Mouse (Mus musculus) liver, embryonic 11.5 days (tissue): ENCODE measurements around the gene Sec63. TPM values are rescaled to one million over a fixed set of nuclear protein-coding genes. Genes with fewer than 3 reads are reported as not detected.
A peak's percentile ranks its signal among the peaks of the same experiment; 100 is the strongest.

Experiments used
- ATAC-seq: fragments of 200-750 bp; cut with Nextera tagmentation; replicated peaks from 2 replicates; pipeline ENCODE4 v1.8.0; 2017; ENCODE audit warnings: moderate number of reproducible peaks, mild to moderate bottlenecking, moderate TSS enrichment, moderate library complexity; ENCODE audit not compliant: low FRiP score
- DNase-seq: peaks from one replicate; pipeline ENCODE4 v3.0.0-alpha.2; 2017; ENCODE audit warnings: low spot score
- H3K27ac ChIP-seq: fragments of 300-500 bp; sonication (generic); 2 replicates; pipeline ENCODE4 v1.5.1; 2014; ENCODE audit warnings: mild to moderate bottlenecking, low read depth, low read length, control low read depth
- H3K27me3 ChIP-seq: fragments of 300-500 bp; sonication (generic); replicated peaks from 2 replicates; pipeline ENCODE4 v1.6.1; 2014; ENCODE audit warnings: low read length, mixed read lengths; ENCODE audit not compliant: control insufficient read depth, insufficient read depth
- H3K36me3 ChIP-seq: fragments of 300-500 bp; sonication (generic); 2 replicates; pipeline ENCODE4 v1.6.1; 2014; ENCODE audit warnings: mild to moderate bottlenecking, low read length, moderate library complexity, mixed read lengths; ENCODE audit not compliant: control insufficient read depth, insufficient read depth
- H3K4me1 ChIP-seq: fragments of 300-500 bp; sonication (generic); replicated peaks from 2 replicates; pipeline ENCODE4 v1.6.1; 2014; ENCODE audit warnings: low read length, mixed read lengths; ENCODE audit not compliant: control insufficient read depth, insufficient read depth
- H3K4me2 ChIP-seq: fragments of 300-500 bp; sonication (generic); 2 replicates; pipeline ENCODE4 v1.6.1; 2014; ENCODE audit warnings: mild to moderate bottlenecking, control low read depth, moderate library complexity
- H3K4me3 ChIP-seq: fragments of 300-500 bp; sonication (generic); 2 replicates; pipeline ENCODE4 v1.5.1; 2014; ENCODE audit warnings: low read depth, low read length, control low read depth
- H3K9ac ChIP-seq: fragments of 300-500 bp; sonication (generic); 2 replicates; pipeline ENCODE4 v1.6.1; 2014; ENCODE audit warnings: low read depth, low read length, control low read depth
- H3K9me3 ChIP-seq: fragments of 300-500 bp; sonication (generic); 2 replicates; pipeline ENCODE4 v1.6.1; 2016; ENCODE audit warnings: low read length, inconsistent platforms, mixed read lengths; ENCODE audit not compliant: control insufficient read depth
- WGBS: fragments of 180-500 bp; shearing (Covaris S2); extraction: QIAGEN DNeasy Blood & Tissue Kit; methylation state at CpG from one replicate; pipeline ENCODE4 v1.1.7; 2014; 5-methylcytosine and 5-hydroxymethylcytosine counted together
- polyA plus RNA-seq: library from polyadenylated mRNA; unstranded; fragments of >200 nt; fragmentation: Nextera tagmentation; extraction: Ambion mirVana; gene quantifications from 2 replicates; pipeline ENCODE4 v1.2.1, GENCODE M21; 2014

Gene Sec63
- polyA plus RNA-seq, 1 experiment from 2014 or later, result 14.2 TPM

- H3K9me3 ChIP-seq, result no peaks in the 10 kb centered on the region
- ATAC-seq (no peak), DNase-seq (no peak)
- WGBS, result 66% methylated on average over 3 of the region's 3 CpGs
- no peak overlapping the region for H3K4me3 ChIP-seq
- no peaks in the 10 kb centered on the region; the same call in 1 of the 2 replicates for H3K36me3 ChIP-seq
- no peak overlapping the region for H3K27ac ChIP-seq
- H3K27me3 ChIP-seq, result no peaks in the 10 kb centered on the region
- no peak overlapping the region for H3K4me2 ChIP-seq
- no peak overlapping the region for H3K9ac ChIP-seq
- H3K4me1 ChIP-seq, result no peaks in the 10 kb centered on the region
Observed at GRCm38 (mm10) chr10:42781672-42782071, 20.4 kb downstream of the Sec63 start.

- H3K27me3 ChIP-seq, result no peaks in the 10 kb centered on the region
- H3K9ac ChIP-seq, result no peak overlapping the region
- no peaks in the 10 kb centered on the region for H3K9me3 ChIP-seq
- H3K27ac ChIP-seq, result no peak overlapping the region
- H3K4me1 ChIP-seq, result no peaks in the 10 kb centered on the region
- H3K4me3 ChIP-seq, result no peak overlapping the region
- ATAC-seq, result no peak
- H3K36me3 ChIP-seq, result peaks cover 6% of the 10 kb centered on the region; the same call in 1 of the 2 replicates
- no peak overlapping the region for H3K4me2 ChIP-seq
- no peak for DNase-seq
- 91% methylated on average over 3 of the region's 3 CpGs for WGBS
Observed at GRCm38 (mm10) chr10:42800922-42801321, 39.6 kb downstream of the Sec63 start.

GRCm38 (mm10) chr10:42825923-42826322 is 64.6 kb downstream of the Sec63 start:
- no peaks in the 10 kb centered on the region for H3K4me1 ChIP-seq
- no peak overlapping the region for H3K4me3 ChIP-seq
- no peak overlapping the region for H3K4me2 ChIP-seq
- H3K9me3 ChIP-seq, result no peaks in the 10 kb centered on the region
- peaks cover 22% of the 10 kb centered on the region for H3K36me3 ChIP-seq
- H3K9ac ChIP-seq, result no peak overlapping the region
- 95% methylated on average over 6 of the region's 6 CpGs for WGBS
- H3K27ac ChIP-seq, result no peak overlapping the region
- H3K27me3 ChIP-seq, result no peaks in the 10 kb centered on the region
- ATAC-seq (no peak), DNase-seq (no peak)

GRCm38 (mm10) chr10:42827155-42827554 is 65.9 kb downstream of the Sec63 start:
- Histone ChIP-seq H3K4me2 (no peak overlapping the region), H3K4me3 (no peak overlapping the region), H3K9me3 (no peaks in the 10 kb centered on the region), H3K4me1 (no peaks in the 10 kb centered on the region), H3K27me3 (no peaks in the 10 kb centered on the region), H3K36me3 (peaks cover 21% of the 10 kb centered on the region), H3K27ac (no peak overlapping the region; the same call in 1 of the 2 replicates), H3K9ac (no peak overlapping the region)
- no peak for ATAC-seq
- WGBS, result 87% methylated on average over 5 of the region's 5 CpGs
- DNase-seq, result no peak

- no peak overlapping the region for H3K9ac ChIP-seq
- H3K27me3 ChIP-seq, result no peaks in the 10 kb centered on the region
- no peak for ATAC-seq
- no peak overlapping the region for H3K4me2 ChIP-seq
- no peaks in the 10 kb centered on the region for H3K4me1 ChIP-seq
- no peak overlapping the region for H3K27ac ChIP-seq
- no peak for DNase-seq
- no peaks in the 10 kb centered on the region for H3K9me3 ChIP-seq
- WGBS, result 81% methylated on average over 2 of the region's 2 CpGs
- no peak overlapping the region for H3K4me3 ChIP-seq
- H3K36me3 ChIP-seq, result peaks cover 26% of the 10 kb centered on the region
Observed at GRCm38 (mm10) chr10:42830007-42830406, 68.7 kb downstream of the Sec63 start.

- Histone ChIP-seq H3K9ac (no peak overlapping the region), H3K4me1 (no peaks in the 10 kb centered on the region), H3K27me3 (no peaks in the 10 kb centered on the region), H3K4me2 (no peak overlapping the region), H3K27ac (no peak overlapping the region), H3K9me3 (no peaks in the 10 kb centered on the region), H3K4me3 (no peak overlapping the region), H3K36me3 (peaks cover 27% of the 10 kb centered on the region)
- DNase-seq (no peak), ATAC-seq (0 out of 2 replicates have a peak, but pooled peaks have one; percentile 26)
- WGBS, result 51% methylated on average over 6 of the region's 6 CpGs
Observed at GRCm38 (mm10) chr10:42830409-42830808, 69.1 kb downstream of the Sec63 start.

GRCm38 (mm10) chr10:42832677-42833076 is 71.4 kb downstream of the Sec63 start:
- Histone ChIP-seq H3K27me3 (no peaks in the 10 kb centered on the region), H3K4me2 (no peak overlapping the region), H3K4me3 (no peak overlapping the region), H3K9me3 (no peaks in the 10 kb centered on the region), H3K27ac (no peak overlapping the region), H3K4me1 (no peaks in the 10 kb centered on the region), H3K36me3 (peaks cover 24% of the 10 kb centered on the region), H3K9ac (no peak overlapping the region)
- DNase-seq (no peak), ATAC-seq (no peak)
- WGBS, result 69% methylated on average over 4 of the region's 4 CpGs

- H3K36me3 ChIP-seq, result peaks cover 16% of the 10 kb centered on the region
- H3K4me2 ChIP-seq, result no peak overlapping the region
- no peaks in the 10 kb centered on the region for H3K9me3 ChIP-seq
- H3K9ac ChIP-seq, result no peak overlapping the region
- no peak overlapping the region for H3K27ac ChIP-seq
- 85% methylated on average over 4 of the region's 4 CpGs for WGBS
- H3K27me3 ChIP-seq, result no peaks in the 10 kb centered on the region
- DNase-seq, result no peak
- H3K4me3 ChIP-seq, result no peak overlapping the region
- no peak for ATAC-seq
- no peaks in the 10 kb centered on the region for H3K4me1 ChIP-seq
Observed at GRCm38 (mm10) chr10:42833871-42834727, 72.8 kb downstream of the Sec63 start.

- no peak overlapping the region for H3K27ac ChIP-seq
- H3K4me1 ChIP-seq, result no peaks in the 10 kb centered on the region
- H3K36me3 ChIP-seq, result peaks cover 12% of the 10 kb centered on the region
- no peaks in the 10 kb centered on the region for H3K27me3 ChIP-seq
- DNase-seq, result no peak
- ATAC-seq, result no peak
- H3K4me3 ChIP-seq, result no peak overlapping the region
- WGBS, result 80% methylated on average over 4 of the region's 4 CpGs
- no peak overlapping the region for H3K9ac ChIP-seq
- no peaks in the 10 kb centered on the region for H3K9me3 ChIP-seq
- H3K4me2 ChIP-seq, result no peak overlapping the region
Observed at GRCm38 (mm10) chr10:42838106-42838505, 76.8 kb downstream of the Sec63 start.
